Mouse (Mus musculus): ENCODE data around the gene Cox8a. TPM values are rescaled to one million over a fixed set of nuclear protein-coding genes. Genes with fewer than 3 reads are reported as not detected.
A peak's percentile ranks its signal among the peaks of the same experiment; 100 is the strongest.

Cox8a gene
- polyA plus RNA-seq, 1 experiment from 2014 or later, result 877 TPM

DNA sequence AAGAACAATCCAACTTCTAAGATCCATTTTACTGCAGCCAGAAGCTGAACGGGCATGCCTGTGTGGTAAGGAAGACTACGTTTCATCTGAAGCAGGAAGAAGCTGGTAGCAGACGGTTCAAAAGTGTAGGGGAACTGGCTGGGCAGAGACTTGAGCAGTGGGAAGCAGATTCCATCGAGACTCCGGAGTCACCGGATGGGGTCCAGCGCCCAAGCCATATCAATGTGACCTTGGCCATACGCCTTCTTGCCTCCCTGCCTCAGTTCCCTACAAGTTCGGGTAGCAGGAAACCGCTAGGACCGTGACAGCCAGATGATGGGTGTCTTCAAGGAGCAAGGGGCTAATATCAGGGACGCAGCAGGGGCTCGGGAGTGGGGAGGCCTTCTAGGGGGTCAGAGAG lies 22.9 kb upstream of the Cox8a start:
- Histone ChIP-seq H3K36me3 (replicated peaks) (peaks cover 37% of the 10 kb centered on the region), H3K9me3 (no peaks in the 10 kb centered on the region), H3K4me1 (peaks cover 19% of the 10 kb centered on the region), H3K4me3 (peak overlapping the region; percentile 81), H3K27me3 (replicated peaks; ENCODE audit: low read depth, poor library complexity, severe bottlenecking) (0 out of 2 replicates have a peak, but pooled peaks cover 5% of the 10 kb centered on the region), H3K27ac (replicated peaks) (peak overlapping the region; percentile 88)
- no peak for DNase-seq (ENCODE audit: low spot score)
- WGBS, result 4% methylated on average over 13 of the region's 13 CpGs

DNA sequence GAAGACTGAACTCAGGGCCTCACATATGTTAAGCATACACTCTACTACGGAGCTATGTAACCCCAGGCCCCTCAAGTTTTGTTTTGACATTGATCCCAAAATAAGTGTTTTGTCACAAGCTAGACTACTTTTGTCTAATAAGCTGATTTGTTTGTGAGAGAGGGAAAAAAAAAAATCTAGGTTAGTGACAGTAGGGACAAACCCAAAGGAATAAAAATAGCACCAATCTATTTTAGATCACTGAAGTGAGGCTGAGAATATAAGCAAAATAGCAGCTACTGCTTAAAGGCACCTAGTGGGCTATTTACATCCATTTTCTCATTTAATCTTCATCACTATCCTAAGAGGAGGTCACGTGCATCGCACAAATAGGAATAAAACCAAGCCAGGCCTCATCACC lies 22.2 kb upstream of the Cox8a start:
- Histone ChIP-seq H3K4me1 (peaks cover 19% of the 10 kb centered on the region), H3K36me3 (replicated peaks) (peaks cover 41% of the 10 kb centered on the region), H3K27me3 (replicated peaks; ENCODE audit: low read depth, poor library complexity, severe bottlenecking) (0 out of 2 replicates have a peak, but pooled peaks cover 5% of the 10 kb centered on the region), H3K27ac (replicated peaks) (no peak overlapping the region; the same call in 1 of the 2 replicates), H3K9me3 (no peaks in the 10 kb centered on the region), H3K4me3 (peak overlapping the region; percentile 81)
- DNase-seq (ENCODE audit: low spot score), result no peak
- WGBS, result 90% methylated on average over 3 of the region's 3 CpGs

GRCm38 (mm10) chr19:7236742-7237141 lies 19.3 kb upstream of the Cox8a start:
- 87% methylated on average over 4 of the region's 4 CpGs for WGBS

DNA sequence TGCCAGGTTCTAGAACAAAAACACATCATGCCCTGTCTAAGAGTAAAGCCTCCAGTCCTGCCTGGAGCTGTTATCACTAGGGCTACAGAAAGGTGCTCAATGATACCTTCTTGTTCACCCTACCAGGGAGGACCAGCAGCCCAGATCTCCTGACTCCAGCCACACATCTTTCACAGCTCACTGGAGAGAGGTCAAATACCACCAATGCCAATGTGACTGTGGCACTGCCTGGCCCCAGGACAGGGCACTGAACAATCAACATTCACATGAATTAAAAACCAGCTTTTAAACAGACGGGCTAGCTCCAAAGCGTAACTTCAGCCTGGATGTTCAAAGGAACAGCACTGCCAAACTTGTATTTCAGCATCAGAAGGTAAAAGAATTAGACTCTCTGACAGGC lies 18.6 kb upstream of the Cox8a start:
- Histone ChIP-seq H3K27me3 (replicated peaks; ENCODE audit: low read depth, poor library complexity, severe bottlenecking) (no peaks in the 10 kb centered on the region), H3K36me3 (replicated peaks) (peaks cover 77% of the 10 kb centered on the region), H3K4me1 (peaks cover 11% of the 10 kb centered on the region), H3K9me3 (no peaks in the 10 kb centered on the region), H3K4me3 (no peak overlapping the region), H3K27ac (replicated peaks) (no peak overlapping the region)
- WGBS, result 89% methylated on average over 2 of the region's 2 CpGs
- DNase-seq (ENCODE audit: low spot score), result no peak

More at GRCm38 (mm10) chr19:7236742-7237141, 19.3 kb upstream of the Cox8a start:
- peaks cover 18% of the 10 kb centered on the region for H3K4me1 ChIP-seq
- no peaks in the 10 kb centered on the region for H3K9me3 ChIP-seq
- H3K4me3 ChIP-seq, result no peak overlapping the region
- H3K36me3 ChIP-seq (replicated peaks), result peaks cover 70% of the 10 kb centered on the region
- H3K27ac ChIP-seq (replicated peaks), result no peak overlapping the region
- no peaks in the 10 kb centered on the region for H3K27me3 ChIP-seq (replicated peaks; ENCODE audit: low read depth, poor library complexity, severe bottlenecking)
- no peak for DNase-seq (ENCODE audit: low spot score)

DNA sequence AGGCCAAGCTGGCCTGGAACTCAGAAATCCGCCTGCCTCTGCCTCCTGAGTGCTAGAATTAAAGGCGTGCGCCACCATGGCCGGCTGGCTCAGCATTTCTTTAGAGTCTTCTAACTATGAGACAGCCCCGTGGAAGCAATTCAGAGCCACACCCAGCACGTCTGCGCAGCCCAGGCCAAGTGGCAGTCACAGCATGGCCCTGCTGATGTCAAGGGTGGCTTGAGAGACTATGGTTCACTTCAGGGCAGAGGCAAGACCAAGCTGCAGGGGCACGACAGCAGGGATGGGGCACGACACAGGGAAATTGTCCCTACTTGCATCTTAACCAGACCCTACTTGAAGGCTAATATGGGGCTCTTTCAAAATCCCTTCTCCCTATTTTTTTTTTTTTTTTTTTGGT lies 18.0 kb upstream of the Cox8a start:
- H3K27ac ChIP-seq (replicated peaks), result no peak overlapping the region
- no peak for DNase-seq (ENCODE audit: low spot score)
- peaks cover 11% of the 10 kb centered on the region for H3K4me1 ChIP-seq
- no peaks in the 10 kb centered on the region for H3K27me3 ChIP-seq (replicated peaks; ENCODE audit: low read depth, poor library complexity, severe bottlenecking)
- H3K36me3 ChIP-seq (replicated peaks), result peaks cover 83% of the 10 kb centered on the region
- 94% methylated on average over 9 of the region's 9 CpGs for WGBS
- no peak overlapping the region for H3K4me3 ChIP-seq
- H3K9me3 ChIP-seq, result no peaks in the 10 kb centered on the region

DNA sequence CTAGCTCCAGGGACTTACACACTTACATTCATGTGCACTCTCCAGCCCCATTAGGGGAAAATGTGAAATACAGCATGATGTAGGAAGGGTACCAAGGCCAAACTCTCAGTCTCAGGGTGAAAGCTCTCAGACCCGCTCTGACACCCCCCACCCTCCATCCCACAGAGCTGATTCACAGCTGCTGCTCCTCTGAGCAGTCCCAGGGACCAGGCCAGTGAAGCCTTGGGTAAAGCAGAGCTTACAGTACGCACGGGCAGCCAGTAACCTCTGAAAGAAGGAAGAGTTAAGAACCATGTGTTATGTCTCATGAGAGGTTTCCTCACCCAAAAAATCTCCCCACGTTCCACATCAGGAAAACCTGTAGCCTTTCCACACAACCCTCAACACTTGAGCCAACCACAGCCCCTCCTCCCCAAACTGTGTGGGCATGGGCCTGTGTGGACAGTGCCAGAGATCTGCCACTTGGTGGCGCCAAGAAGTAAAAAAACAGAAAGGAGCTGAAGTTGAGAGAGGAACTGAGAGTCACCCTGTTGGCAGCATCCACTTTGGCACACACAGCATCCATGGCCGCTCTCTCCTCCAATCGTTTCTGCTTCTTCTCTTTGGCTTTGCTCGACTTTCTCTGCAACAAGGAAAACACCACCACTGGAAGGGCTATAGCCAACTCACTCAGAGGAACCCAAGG lies 17.3 kb upstream of the Cox8a start:
- peaks cover 3% of the 10 kb centered on the region for H3K4me1 ChIP-seq
- H3K36me3 ChIP-seq (replicated peaks), result peaks cover 90% of the 10 kb centered on the region
- no peaks in the 10 kb centered on the region for H3K9me3 ChIP-seq
- peak; percentile 67 for DNase-seq (ENCODE audit: low spot score)
- peak overlapping the region; percentile 9; the same call in 1 of the 2 replicates for H3K4me3 ChIP-seq
- H3K27me3 ChIP-seq (replicated peaks; ENCODE audit: low read depth, poor library complexity, severe bottlenecking), result no peaks in the 10 kb centered on the region
- WGBS, result 67% methylated on average over 8 of the region's 8 CpGs
- H3K27ac ChIP-seq (replicated peaks), result no peak overlapping the region

DNA sequence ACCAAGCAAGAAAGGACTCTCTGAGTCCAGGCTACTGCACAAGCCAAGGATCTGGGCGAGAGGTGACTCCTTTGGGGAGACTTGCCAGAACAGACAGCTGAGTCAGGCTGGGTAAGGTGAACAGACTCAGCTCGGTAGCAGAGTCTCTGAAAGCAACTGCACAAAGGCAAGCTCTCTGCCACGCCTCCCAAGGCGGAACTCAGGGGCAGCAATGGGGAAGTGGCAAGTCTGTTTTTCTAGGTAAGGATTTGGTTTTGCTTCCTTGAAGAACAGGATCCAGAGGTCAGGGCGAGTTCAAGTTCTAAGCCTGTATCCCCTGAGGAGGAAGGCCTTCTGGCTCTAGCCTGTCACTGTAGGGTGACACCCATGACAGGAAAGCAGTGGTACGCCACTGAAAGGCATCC lies 9.1 kb upstream of the Cox8a start:
- Histone ChIP-seq H3K4me1 (no peaks in the 10 kb centered on the region), H3K4me3 (no peak overlapping the region), H3K27me3 (replicated peaks; ENCODE audit: low read depth, poor library complexity, severe bottlenecking) (no peaks in the 10 kb centered on the region), H3K9me3 (0 out of 2 replicates have a peak, but pooled peaks cover 3% of the 10 kb centered on the region), H3K36me3 (replicated peaks) (peaks cover 67% of the 10 kb centered on the region), H3K27ac (replicated peaks) (no peak overlapping the region)
- 80% methylated on average over 6 of the region's 6 CpGs for WGBS
- no peak for DNase-seq (ENCODE audit: low spot score)

GRCm38 (mm10) chr19:7225096-7225690 lies 7.8 kb upstream of the Cox8a start:
- Histone ChIP-seq H3K9me3 (0 out of 2 replicates have a peak, but pooled peaks cover 3% of the 10 kb centered on the region), H3K4me3 (no peak overlapping the region), H3K4me1 (no peaks in the 10 kb centered on the region), H3K36me3 (replicated peaks) (peaks cover 54% of the 10 kb centered on the region), H3K27me3 (replicated peaks; ENCODE audit: low read depth, poor library complexity, severe bottlenecking) (no peaks in the 10 kb centered on the region), H3K27ac (replicated peaks) (no peak overlapping the region)
- no peak for DNase-seq (ENCODE audit: low spot score)
- WGBS, result 90% methylated on average over 9 of the region's 9 CpGs

DNA sequence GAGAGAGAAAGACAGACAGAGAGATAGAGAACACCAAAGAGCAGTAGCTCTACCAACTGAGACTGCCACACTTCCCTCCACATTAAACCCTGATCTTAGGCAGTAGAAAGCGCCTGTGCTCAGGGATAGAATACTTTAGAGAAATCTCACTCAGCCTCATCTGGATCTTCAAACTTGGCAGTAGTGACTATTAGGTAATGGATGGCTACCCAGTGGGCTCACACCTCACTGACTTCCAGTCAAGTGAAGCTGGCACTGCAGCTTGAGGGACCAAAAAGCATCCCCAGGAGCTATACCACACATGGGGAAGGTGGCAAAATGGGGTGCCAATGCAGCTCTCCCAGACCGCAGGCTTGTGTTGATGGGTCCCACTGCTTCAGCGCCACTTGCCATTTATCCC lies 6.8 kb upstream of the Cox8a start:
- H3K27me3 ChIP-seq (replicated peaks; ENCODE audit: low read depth, poor library complexity, severe bottlenecking), result no peaks in the 10 kb centered on the region
- no peaks in the 10 kb centered on the region for H3K4me1 ChIP-seq
- 0 out of 2 replicates have a peak, but pooled peaks cover 2% of the 10 kb centered on the region for H3K9me3 ChIP-seq
- H3K36me3 ChIP-seq (replicated peaks), result peaks cover 44% of the 10 kb centered on the region
- no peak overlapping the region for H3K4me3 ChIP-seq
- no peak overlapping the region for H3K27ac ChIP-seq (replicated peaks)
- WGBS, result 88% methylated on average over 3 of the region's 3 CpGs
- DNase-seq (ENCODE audit: low spot score), result no peak

DNA sequence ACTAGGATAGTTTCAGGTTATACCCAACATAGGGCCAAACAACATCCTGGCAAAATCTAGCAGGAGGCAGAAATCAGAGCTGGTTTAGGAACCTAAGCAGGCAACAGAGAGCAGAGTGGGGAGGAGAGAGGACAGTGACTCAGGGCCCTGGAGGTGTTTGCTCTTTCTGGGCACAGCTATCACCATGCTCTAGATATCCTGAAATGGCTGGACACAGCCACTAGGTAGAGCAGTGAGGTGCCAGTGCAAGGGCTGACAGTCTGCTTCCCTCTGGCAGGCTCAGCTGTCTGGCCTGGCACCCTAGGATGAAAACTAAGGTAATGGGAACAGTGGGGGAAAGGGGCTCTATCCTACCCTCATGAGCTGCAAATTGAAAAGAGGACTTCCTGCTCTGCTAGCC lies 6.1 kb upstream of the Cox8a start:
- Histone ChIP-seq H3K36me3 (replicated peaks) (peaks cover 37% of the 10 kb centered on the region), H3K4me1 (peaks cover 1% of the 10 kb centered on the region; the same call in 1 of the 2 replicates), H3K27ac (replicated peaks) (no peak overlapping the region), H3K27me3 (replicated peaks; ENCODE audit: low read depth, poor library complexity, severe bottlenecking) (no peaks in the 10 kb centered on the region), H3K9me3 (no peaks in the 10 kb centered on the region), H3K4me3 (no peak overlapping the region)
- no peak for DNase-seq (ENCODE audit: low spot score)

DNA sequence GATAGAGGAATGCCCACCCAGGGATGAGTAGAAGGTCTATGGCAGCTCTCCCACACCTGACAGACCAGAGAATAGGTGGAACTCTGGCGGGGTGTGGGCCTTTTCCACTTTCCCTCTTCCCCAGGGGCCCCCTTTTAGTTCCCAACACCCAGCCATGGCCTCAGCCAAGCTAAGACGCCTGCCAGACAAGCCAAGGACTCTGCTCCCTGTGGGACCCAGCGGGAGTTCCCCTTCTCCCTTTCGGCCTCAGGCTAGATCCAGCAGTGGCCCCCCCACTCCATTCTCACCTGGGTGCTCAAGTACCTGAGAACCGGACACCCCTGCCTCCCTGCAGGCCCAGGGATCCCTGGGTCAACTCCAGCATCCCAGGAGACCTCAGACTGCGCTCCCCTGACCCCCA lies 4.8 kb upstream of the Cox8a start:
- no peak overlapping the region for H3K27ac ChIP-seq (replicated peaks)
- 86% methylated on average over 6 of the region's 6 CpGs for WGBS
- peaks cover 9% of the 10 kb centered on the region for H3K4me1 ChIP-seq
- H3K36me3 ChIP-seq (replicated peaks), result peaks cover 24% of the 10 kb centered on the region
- no peaks in the 10 kb centered on the region for H3K27me3 ChIP-seq (replicated peaks; ENCODE audit: low read depth, poor library complexity, severe bottlenecking)
- no peak for DNase-seq (ENCODE audit: low spot score)
- H3K4me3 ChIP-seq, result no peak overlapping the region; the same call in 1 of the 2 replicates
- no peaks in the 10 kb centered on the region for H3K9me3 ChIP-seq

DNA sequence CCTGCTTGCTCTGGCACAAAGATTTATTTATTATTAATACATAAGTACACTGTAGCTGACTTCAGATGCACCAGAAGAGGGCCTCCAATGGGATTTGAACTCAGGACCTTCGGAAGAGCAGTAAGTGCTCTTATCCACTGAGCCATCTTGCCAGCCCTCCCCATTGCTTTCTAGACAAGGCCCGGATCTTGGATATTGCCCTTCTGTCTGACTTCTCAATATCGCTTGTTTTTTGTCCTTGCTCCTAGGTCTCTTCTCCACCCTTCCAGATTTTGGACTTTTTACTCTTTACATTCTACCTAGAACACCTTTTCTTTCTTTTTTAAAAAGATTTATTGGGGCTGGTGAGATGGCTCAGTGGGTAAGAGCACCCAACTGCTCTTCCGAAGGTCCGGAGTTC lies 1.3 kb upstream of the Cox8a start:
- 95% methylated on average over 5 of the region's 5 CpGs for WGBS
- H3K9me3 ChIP-seq, result no peaks in the 10 kb centered on the region
- H3K4me1 ChIP-seq, result peaks cover 27% of the 10 kb centered on the region
- DNase-seq (ENCODE audit: low spot score), result no peak
- peak overlapping the region; percentile 85; the same call in 1 of the 2 replicates for H3K4me3 ChIP-seq
- no peak overlapping the region for H3K27ac ChIP-seq (replicated peaks)
- H3K27me3 ChIP-seq (replicated peaks; ENCODE audit: low read depth, poor library complexity, severe bottlenecking), result no peaks in the 10 kb centered on the region
- peaks cover 26% of the 10 kb centered on the region for H3K36me3 ChIP-seq (replicated peaks)

DNA sequence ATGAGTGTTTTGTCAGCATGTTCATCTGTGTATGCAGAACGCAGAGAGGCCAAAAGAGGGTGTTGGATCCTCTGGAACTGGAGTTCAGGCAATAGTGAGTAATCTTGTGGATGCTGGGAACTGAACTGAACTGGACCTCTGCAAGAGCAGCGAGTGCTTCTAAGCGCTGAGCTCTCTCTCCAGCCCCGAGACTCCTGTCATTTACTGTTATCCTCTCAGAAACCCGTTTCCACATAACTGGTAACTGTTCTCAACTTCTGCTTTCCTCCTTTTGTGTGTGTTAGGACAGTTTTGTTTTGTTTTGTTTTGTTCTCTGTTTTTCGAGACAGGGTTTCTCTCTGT lies 481 bp upstream of the Cox8a start:
- peak overlapping the region; percentile 85 for H3K4me3 ChIP-seq
- H3K27ac ChIP-seq (replicated peaks), result peak overlapping the region; percentile 71

More for the DNA sequence above, 481 bp upstream of the Cox8a start:
- H3K4me1 ChIP-seq, result peaks cover 27% of the 10 kb centered on the region
- peaks cover 35% of the 10 kb centered on the region for H3K36me3 ChIP-seq (replicated peaks)
- H3K27me3 ChIP-seq (replicated peaks; ENCODE audit: low read depth, poor library complexity, severe bottlenecking), result no peaks in the 10 kb centered on the region
- DNase-seq (ENCODE audit: low spot score), result no peak
- H3K9me3 ChIP-seq, result no peaks in the 10 kb centered on the region
- 12% methylated on average over 6 of the region's 6 CpGs for WGBS
